Mouse (Mus musculus): ENCODE measurements around the gene D16Ertd472e. TPM values are rescaled to one million over a fixed set of nuclear protein-coding genes. Genes with fewer than 3 reads are reported as not detected.

The D16Ertd472e gene
- polyA plus RNA-seq, 1 experiment from 2014 or later: 28.8 TPM

- Histone ChIP-seq H3K9ac (no peak overlapping the region), H3K27ac (no peak overlapping the region), H3K4me3 (no peak overlapping the region), H3K9me3 (no peaks in the 10 kb centered on the region), H3K27me3 (no peaks in the 10 kb centered on the region), H3K4me2 (replicated peaks) (no peak overlapping the region), H3K4me1 (no peaks in the 10 kb centered on the region), H3K36me3 (peaks cover 27% of the 10 kb centered on the region)
- 85% methylated on average over 15 of the region's 15 CpGs for WGBS
- no peak for ATAC-seq (ENCODE audit: insufficient number of reproducible peaks, insufficient read depth, low FRiP score, low TSS enrichment)
Measured at GRCm38 (mm10) chr16:78563093-78563971, 13.2 kb downstream of the D16Ertd472e start.

- Histone ChIP-seq H3K9me3 (no peaks in the 10 kb centered on the region), H3K36me3 (peaks cover 37% of the 10 kb centered on the region)
Measured at GRCm38 (mm10) chr16:78560627-78561026, 15.9 kb downstream of the D16Ertd472e start.

GRCm38 (mm10) chr16:78560063-78560462 is 16.4 kb downstream of the D16Ertd472e start:
- H3K4me3 ChIP-seq: no peak overlapping the region
- H3K36me3 ChIP-seq: peaks cover 37% of the 10 kb centered on the region
- no peaks in the 10 kb centered on the region for H3K4me1 ChIP-seq
- H3K9ac ChIP-seq: no peak overlapping the region
- no peak overlapping the region for H3K27ac ChIP-seq
- WGBS: 90% methylated on average over 15 of the region's 15 CpGs
- H3K9me3 ChIP-seq: no peaks in the 10 kb centered on the region
- H3K27me3 ChIP-seq: no peaks in the 10 kb centered on the region
- ATAC-seq (ENCODE audit: insufficient number of reproducible peaks, insufficient read depth, low FRiP score, low TSS enrichment): no peak
- H3K4me2 ChIP-seq (replicated peaks): no peak overlapping the region

More at GRCm38 (mm10) chr16:78560627-78561026, 15.9 kb downstream of the D16Ertd472e start:
- Histone ChIP-seq H3K27me3 (no peaks in the 10 kb centered on the region), H3K9ac (no peak overlapping the region), H3K4me3 (no peak overlapping the region), H3K4me1 (no peaks in the 10 kb centered on the region), H3K27ac (no peak overlapping the region), H3K4me2 (replicated peaks) (no peak overlapping the region)
- 89% methylated on average over 5 of the region's 5 CpGs for WGBS
- no peak for ATAC-seq (ENCODE audit: insufficient number of reproducible peaks, insufficient read depth, low FRiP score, low TSS enrichment)

- H3K9ac ChIP-seq: no peak overlapping the region
- no peak for ATAC-seq (ENCODE audit: insufficient number of reproducible peaks, insufficient read depth, low FRiP score, low TSS enrichment)
- no peak overlapping the region for H3K4me2 ChIP-seq (replicated peaks)
- WGBS: 94% methylated on average over 4 of the region's 4 CpGs
- H3K4me3 ChIP-seq: no peak overlapping the region
- H3K9me3 ChIP-seq: no peaks in the 10 kb centered on the region
- no peaks in the 10 kb centered on the region for H3K27me3 ChIP-seq
- H3K36me3 ChIP-seq: peaks cover 28% of the 10 kb centered on the region; the same call in 1 of the 2 replicates
- H3K4me1 ChIP-seq: no peaks in the 10 kb centered on the region
- no peak overlapping the region for H3K27ac ChIP-seq
Measured at GRCm38 (mm10) chr16:78557573-78557972, 18.9 kb downstream of the D16Ertd472e start.

- H3K4me2 ChIP-seq (replicated peaks): no peak overlapping the region
- 88% methylated on average over 10 of the region's 10 CpGs for WGBS
- H3K27ac ChIP-seq: no peak overlapping the region
- H3K4me3 ChIP-seq: no peak overlapping the region
- no peaks in the 10 kb centered on the region for H3K4me1 ChIP-seq
- H3K9ac ChIP-seq: no peak overlapping the region
- H3K27me3 ChIP-seq: no peaks in the 10 kb centered on the region
- ATAC-seq (ENCODE audit: insufficient number of reproducible peaks, insufficient read depth, low FRiP score, low TSS enrichment): no peak
- H3K36me3 ChIP-seq: peaks cover 13% of the 10 kb centered on the region; the same call in 1 of the 2 replicates
- H3K9me3 ChIP-seq: no peaks in the 10 kb centered on the region
Measured at GRCm38 (mm10) chr16:78554911-78555648, 21.4 kb downstream of the D16Ertd472e start.

- no peak for ATAC-seq (ENCODE audit: insufficient number of reproducible peaks, insufficient read depth, low FRiP score, low TSS enrichment)
Measured at GRCm38 (mm10) chr16:78547367-78547766, 29.1 kb downstream of the D16Ertd472e start.

GRCm38 (mm10) chr16:78546529-78546928 is 30.0 kb downstream of the D16Ertd472e start:
- peaks cover 33% of the 10 kb centered on the region for H3K36me3 ChIP-seq
- ATAC-seq (ENCODE audit: insufficient number of reproducible peaks, insufficient read depth, low FRiP score, low TSS enrichment): no peak

More at GRCm38 (mm10) chr16:78547367-78547766, 29.1 kb downstream of the D16Ertd472e start:
- Histone ChIP-seq H3K4me3 (no peak overlapping the region), H3K9ac (no peak overlapping the region), H3K4me1 (no peaks in the 10 kb centered on the region), H3K27me3 (no peaks in the 10 kb centered on the region), H3K4me2 (replicated peaks) (no peak overlapping the region), H3K27ac (no peak overlapping the region), H3K9me3 (no peaks in the 10 kb centered on the region), H3K36me3 (peaks cover 32% of the 10 kb centered on the region)
- WGBS: 95% methylated on average over 10 of the region's 10 CpGs

GRCm38 (mm10) chr16:78540376-78541246 is 35.9 kb downstream of the D16Ertd472e start:
- peaks cover 18% of the 10 kb centered on the region for H3K36me3 ChIP-seq
- no peak overlapping the region for H3K4me3 ChIP-seq
- ATAC-seq (ENCODE audit: insufficient number of reproducible peaks, insufficient read depth, low FRiP score, low TSS enrichment): no peak
- H3K9me3 ChIP-seq: no peaks in the 10 kb centered on the region
- no peak overlapping the region for H3K27ac ChIP-seq
- no peak overlapping the region for H3K4me2 ChIP-seq (replicated peaks)
- no peaks in the 10 kb centered on the region for H3K4me1 ChIP-seq
- H3K27me3 ChIP-seq: no peaks in the 10 kb centered on the region
- 86% methylated on average over 16 of the region's 16 CpGs for WGBS
- no peak overlapping the region for H3K9ac ChIP-seq

More at GRCm38 (mm10) chr16:78546529-78546928, 30.0 kb downstream of the D16Ertd472e start:
- no peak overlapping the region for H3K9ac ChIP-seq
- no peaks in the 10 kb centered on the region for H3K4me1 ChIP-seq
- H3K4me2 ChIP-seq (replicated peaks): no peak overlapping the region
- no peak overlapping the region for H3K4me3 ChIP-seq
- WGBS: 89% methylated on average over 6 of the region's 6 CpGs
- no peaks in the 10 kb centered on the region for H3K9me3 ChIP-seq
- H3K27ac ChIP-seq: no peak overlapping the region
- H3K27me3 ChIP-seq: no peaks in the 10 kb centered on the region

- Histone ChIP-seq H3K4me2 (replicated peaks) (no peak overlapping the region), H3K27ac (no peak overlapping the region), H3K36me3 (0 out of 2 replicates have a peak, but pooled peaks cover 6% of the 10 kb centered on the region), H3K9me3 (no peaks in the 10 kb centered on the region), H3K4me3 (no peak overlapping the region), H3K4me1 (no peaks in the 10 kb centered on the region), H3K9ac (no peak overlapping the region), H3K27me3 (no peaks in the 10 kb centered on the region)
- ATAC-seq (ENCODE audit: insufficient number of reproducible peaks, insufficient read depth, low FRiP score, low TSS enrichment): no peak
- 85% methylated on average over 8 of the region's 8 CpGs for WGBS
Measured at GRCm38 (mm10) chr16:78537798-78538422, 38.6 kb downstream of the D16Ertd472e start.

- Histone ChIP-seq H3K27ac (no peak overlapping the region), H3K9me3 (no peaks in the 10 kb centered on the region), H3K4me1 (no peaks in the 10 kb centered on the region), H3K27me3 (no peaks in the 10 kb centered on the region), H3K36me3 (0 out of 2 replicates have a peak, but pooled peaks cover under 1% of the 10 kb centered on the region), H3K4me2 (replicated peaks) (no peak overlapping the region), H3K9ac (no peak overlapping the region), H3K4me3 (no peak overlapping the region)
- no peak for ATAC-seq (ENCODE audit: insufficient number of reproducible peaks, insufficient read depth, low FRiP score, low TSS enrichment)
- 78% methylated on average over 7 of the region's 7 CpGs for whole genome bisulfite sequencing
Measured at GRCm38 (mm10) chr16:78537322-78537721, 39.2 kb downstream of the D16Ertd472e start.

- Histone ChIP-seq H3K4me3 (no peak overlapping the region), H3K9me3 (no peaks in the 10 kb centered on the region), H3K27me3 (no peaks in the 10 kb centered on the region), H3K4me1 (no peaks in the 10 kb centered on the region), H3K27ac (no peak overlapping the region), H3K4me2 (replicated peaks) (no peak overlapping the region), H3K36me3 (no peaks in the 10 kb centered on the region), H3K9ac (no peak overlapping the region)
- WGBS: 79% methylated on average over 8 of the region's 8 CpGs
- no peak for ATAC-seq (ENCODE audit: insufficient number of reproducible peaks, insufficient read depth, low FRiP score, low TSS enrichment)
Measured at GRCm38 (mm10) chr16:78534468-78534867, 42.0 kb downstream of the D16Ertd472e start.

Measured in embryonic facial prominence, embryonic 12.5 days (tissue).